Mouse (Mus musculus) retina, postnatal 7 days (tissue): ENCODE data around the gene Armc3.
"Not testable (repeated sequence)": the region's sequence is repeated elsewhere in the genome, so short reads cannot be mapped to it uniquely, and the experiment has no call there.

ENCODE experiments used
- DNase-seq: peaks from one replicate; pipeline ENCODE4 v3.0.0-alpha.2; 2012; ENCODE audit warnings: low read depth, low spot score

Armc3 gene

GRCm38 (mm10) chr2:19274583-19274982, 75.5 kb downstream of the Armc3 start:
- no peak for DNase-seq

GRCm38 (mm10) chr2:19275602-19276539, 76.8 kb downstream of the Armc3 start:
- DNase-seq: peak; percentile 71

GRCm38 (mm10) chr2:19280331-19280730, 81.2 kb downstream of the Armc3 start:
- no peak for DNase-seq

- DNase-seq: no peak
These were observed 93.3 kb downstream of the Armc3 start for GRCm38 (mm10) chr2:19292366-19292765.

- no peak for DNase-seq
These were observed 101.4 kb downstream of the Armc3 start for GRCm38 (mm10) chr2:19300345-19301089.

GRCm38 (mm10) chr2:19301251-19301650, 102.1 kb downstream of the Armc3 start:
- DNase-seq: no peak

GRCm38 (mm10) chr2:19303087-19303486, 104.0 kb downstream of the Armc3 start:
- DNase-seq: not testable (repeated sequence)

- no peak for DNase-seq
These were observed 111.4 kb downstream of the Armc3 start for GRCm38 (mm10) chr2:19310498-19310897.

- no peak for DNase-seq
These were observed 117.0 kb downstream of the Armc3 start for GRCm38 (mm10) chr2:19316056-19316455.

GRCm38 (mm10) chr2:19316691-19317090, 117.6 kb downstream of the Armc3 start:
- DNase-seq: no peak

- not testable (repeated sequence) for DNase-seq
These were observed 118.2 kb downstream of the Armc3 start for GRCm38 (mm10) chr2:19317151-19317812.

- no peak for DNase-seq
These were observed 119.4 kb downstream of the Armc3 start for GRCm38 (mm10) chr2:19318499-19318898.

- no peak for DNase-seq
These were observed 120.2 kb downstream of the Armc3 start for GRCm38 (mm10) chr2:19319284-19319683.

- DNase-seq: no peak
These were observed 123.3 kb downstream of the Armc3 start for GRCm38 (mm10) chr2:19322448-19322847.

- DNase-seq: no peak
These were observed 127.3 kb downstream of the Armc3 start for GRCm38 (mm10) chr2:19326376-19326775.

- DNase-seq: no peak
These were observed 128.7 kb downstream of the Armc3 start for GRCm38 (mm10) chr2:19327811-19328210.

- DNase-seq: no peak
These were observed 145.0 kb downstream of the Armc3 start for GRCm38 (mm10) chr2:19343901-19344635.

- DNase-seq: peak; percentile 71
These were observed 145.7 kb downstream of the Armc3 start for GRCm38 (mm10) chr2:19344636-19345413.

- no peak for DNase-seq
These were observed 146.4 kb downstream of the Armc3 start for GRCm38 (mm10) chr2:19345414-19345964.

- DNase-seq: no peak
These were observed 149.4 kb downstream of the Armc3 start for GRCm38 (mm10) chr2:19348454-19348853.
